Mouse (Mus musculus) myocyte (in vitro differentiated cells): ENCODE measurements around the gene Myh13. TPM values are rescaled to one million over a fixed set of nuclear protein-coding genes. Genes with fewer than 3 reads are reported as not detected.

Experiments
- H3K27me3 ChIP-seq: one replicate; pipeline ENCODE4 v1.6.1; 2011; ENCODE audit not compliant: control insufficient read depth, insufficient read depth, insufficient read length
- H3K36me3 ChIP-seq: one replicate; pipeline ENCODE4 v1.6.1; 2011; ENCODE audit not compliant: control insufficient read depth, insufficient read depth
- H3K4me2 ChIP-seq: one replicate; pipeline ENCODE4 v1.6.1; 2011; ENCODE audit warnings: low read depth, control low read depth
- H3K4me3 ChIP-seq: one replicate; pipeline ENCODE4 v1.5.1; 2011; ENCODE audit warnings: mild to moderate bottlenecking, control low read depth, moderate library complexity
- H3K79me2 ChIP-seq: one replicate; pipeline ENCODE4 v1.6.1; 2011; ENCODE audit not compliant: control insufficient read depth, insufficient read depth
- H3ac ChIP-seq: one replicate; pipeline ENCODE4 v1.6.1; 2011; ENCODE audit not compliant: control insufficient read depth, insufficient read length
- CEBPB ChIP-seq: IDR thresholded peaks from 2 replicates; pipeline ENCODE4 v1.6.1; 2011; ENCODE audit warnings: mild to moderate bottlenecking, moderate library complexity; ENCODE audit not compliant: poor library complexity, insufficient read depth, severe bottlenecking
- E2F4 ChIP-seq: IDR thresholded peaks from one replicate; pipeline ENCODE4 v1.6.1; 2011; ENCODE audit warnings: mild to moderate bottlenecking, control low read depth, moderate library complexity; ENCODE audit not compliant: insufficient read depth
- MAX ChIP-seq: IDR thresholded peaks from one replicate; pipeline ENCODE4 v1.6.1; 2011; ENCODE audit warnings: low read depth, mild to moderate bottlenecking, control low read depth
- MYOD1 ChIP-seq, 3 experiments: IDR thresholded peaks; one replicate each; pipeline ENCODE4 v1.6.1; 2011; ENCODE audit warnings: control low read depth in 2 of 3, low read depth in 2 of 3, mild to moderate bottlenecking in 2 of 3, moderate library complexity in 1 of 3; ENCODE audit not compliant: insufficient read length in 2 of 3, control insufficient read depth in 1 of 3
- MYOG ChIP-seq, 3 experiments: IDR thresholded peaks; one replicate each; pipeline ENCODE4 v1.6.1; 2011; ENCODE audit warnings: control low read depth in 2 of 3, low read depth in 2 of 3, mild to moderate bottlenecking in 2 of 3; ENCODE audit not compliant: insufficient read length in 2 of 3, control insufficient read depth in 1 of 3, insufficient read depth in 1 of 3
- POLR2A ChIP-seq: IDR thresholded peaks from one replicate; pipeline ENCODE4 v1.6.1; 2011; ENCODE audit warnings: low read depth, mild to moderate bottlenecking, control low read depth, moderate library complexity; ENCODE audit not compliant: insufficient read length
- POLR2AphosphoS2 ChIP-seq: IDR thresholded peaks from one replicate; pipeline ENCODE4 v1.6.1; 2011; ENCODE audit warnings: low read depth, control low read depth; ENCODE audit not compliant: insufficient read length
- REST ChIP-seq: IDR thresholded peaks from one replicate; pipeline ENCODE4 v1.6.1; 2011; ENCODE audit warnings: mild to moderate bottlenecking, control low read depth, moderate library complexity; ENCODE audit not compliant: insufficient read depth, insufficient read length
- SRF ChIP-seq: IDR thresholded peaks from one replicate; pipeline ENCODE4 v1.6.1; 2011; ENCODE audit warnings: low read depth; ENCODE audit not compliant: control insufficient read depth, insufficient read length
- TCF12 ChIP-seq: IDR thresholded peaks from one replicate; pipeline ENCODE4 v1.6.1; 2011; ENCODE audit warnings: mild to moderate bottlenecking, control low read depth; ENCODE audit not compliant: poor library complexity, insufficient read depth, severe bottlenecking
- TCF3 ChIP-seq: IDR thresholded peaks from one replicate; pipeline ENCODE4 v1.6.1; 2011; ENCODE audit warnings: low read depth, control low read depth; ENCODE audit not compliant: insufficient read length
- USF1 ChIP-seq: IDR thresholded peaks from one replicate; pipeline ENCODE4 v1.6.1; 2011; ENCODE audit warnings: low read depth, mild to moderate bottlenecking, control low read depth, moderate library complexity
- polyA plus RNA-seq: library from polyadenylated mRNA; unstranded; fragments of >200 nt; fragmentation: generic; extraction: Trizol; gene quantifications from one replicate; pipeline ENCODE4 v1.2.1, GENCODE M21; 2012; ENCODE audit warnings: missing spikeins

Gene Myh13
- polyA plus RNA-seq, 1 experiment: 0.22 TPM

- no peaks in the 10 kb centered on the region for H3K79me2 ChIP-seq
- H3K4me3 ChIP-seq: no peak overlapping the region
- H3ac ChIP-seq: no peak overlapping the region
- H3K4me2 ChIP-seq: no peak overlapping the region
- no peaks in the 10 kb centered on the region for H3K27me3 ChIP-seq
- no peak for TF ChIP-seq SRF
- TF ChIP-seq E2F4: no peak
- no peak for TF ChIP-seq MAX
- TF ChIP-seq POLR2A: no peak
- TF ChIP-seq USF1: no peak
- no peak for TF ChIP-seq POLR2AphosphoS2
- TF ChIP-seq TCF12: no peak
- no peak for TF ChIP-seq MYOD1 (IDR thresholded peaks at IDR 0.05; ENCODE audit: control insufficient read depth in 1 of 3, insufficient read length in 2 of 3, low read depth in 2 of 3)
- TF ChIP-seq MYOG (IDR thresholded peaks at IDR 0.05; ENCODE audit: control insufficient read depth in 1 of 3, insufficient read depth in 1 of 3, insufficient read length in 2 of 3, low read depth in 2 of 3): no peak
- no peak for TF ChIP-seq CEBPB
- no peak for TF ChIP-seq REST
- no peaks in the 10 kb centered on the region for H3K36me3 ChIP-seq
Measured at GRCm38 (mm10) chr11:67358031-67358430, 36.6 kb downstream of the Myh13 start.

DNA sequence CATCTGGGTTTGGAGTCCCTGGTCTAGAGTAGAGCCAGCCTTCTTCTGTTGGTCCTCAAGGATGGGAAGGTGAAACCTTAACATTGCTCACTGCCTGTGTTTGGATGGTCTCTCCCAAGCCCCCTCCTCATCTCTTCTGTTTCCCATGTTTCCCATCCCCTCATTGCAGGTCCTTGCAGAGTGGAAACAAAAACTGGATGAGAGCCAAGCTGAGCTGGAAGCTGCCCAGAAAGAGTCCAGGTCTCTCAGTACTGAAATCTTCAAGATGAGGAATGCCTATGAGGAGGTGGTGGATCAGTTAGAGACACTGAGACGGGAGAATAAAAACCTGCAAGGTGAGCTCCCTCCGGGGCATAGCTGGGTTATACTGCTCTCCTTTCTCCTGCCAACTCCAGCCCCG is 40.8 kb downstream of the Myh13 start:
- no peaks in the 10 kb centered on the region for H3K27me3 ChIP-seq

GRCm38 (mm10) chr11:67364551-67364950 is 43.1 kb downstream of the Myh13 start:
- no peaks in the 10 kb centered on the region for H3K36me3 ChIP-seq
- TF ChIP-seq TCF12 (no peak), REST (no peak), USF1 (no peak), TCF3 (no peak), POLR2A (no peak)
- no peaks in the 10 kb centered on the region for H3K27me3 ChIP-seq
- H3ac ChIP-seq: no peak overlapping the region
- no peak overlapping the region for H3K4me2 ChIP-seq
- no peak overlapping the region for H3K4me3 ChIP-seq
- H3K79me2 ChIP-seq: no peaks in the 10 kb centered on the region

More for the DNA sequence above, 40.8 kb downstream of the Myh13 start:
- no peaks in the 10 kb centered on the region for H3K36me3 ChIP-seq
- H3K4me2 ChIP-seq: no peak overlapping the region
- no peaks in the 10 kb centered on the region for H3K79me2 ChIP-seq
- no peak overlapping the region for H3ac ChIP-seq
- TF ChIP-seq E2F4 (no peak), SRF (no peak), POLR2AphosphoS2 (no peak), MYOG (IDR thresholded peaks at IDR 0.05; ENCODE audit: control insufficient read depth in 1 of 3, insufficient read depth in 1 of 3, insufficient read length in 2 of 3, low read depth in 2 of 3) (no peak), REST (no peak), MYOD1 (IDR thresholded peaks at IDR 0.05; ENCODE audit: control insufficient read depth in 1 of 3, insufficient read length in 2 of 3, low read depth in 2 of 3) (no peak), MAX (no peak), TCF3 (no peak), CEBPB (no peak), POLR2A (no peak), USF1 (no peak), TCF12 (no peak)
- H3K4me3 ChIP-seq: no peak overlapping the region

GRCm38 (mm10) chr11:67364986-67365721 is 43.7 kb downstream of the Myh13 start:
- Histone ChIP-seq H3K27me3 (no peaks in the 10 kb centered on the region), H3K79me2 (no peaks in the 10 kb centered on the region), H3ac (no peak overlapping the region), H3K4me3 (no peak overlapping the region), H3K36me3 (no peaks in the 10 kb centered on the region), H3K4me2 (no peak overlapping the region)
- TF ChIP-seq TCF3: no peak
- TF ChIP-seq POLR2AphosphoS2: no peak
- no peak for TF ChIP-seq CEBPB
- TF ChIP-seq MAX: no peak
- no peak for TF ChIP-seq SRF
- TF ChIP-seq E2F4: no peak
- TF ChIP-seq TCF12: no peak
- TF ChIP-seq MYOG (IDR thresholded peaks at IDR 0.05; ENCODE audit: control insufficient read depth in 1 of 3, insufficient read depth in 1 of 3, insufficient read length in 2 of 3, low read depth in 2 of 3): no peak

DNA sequence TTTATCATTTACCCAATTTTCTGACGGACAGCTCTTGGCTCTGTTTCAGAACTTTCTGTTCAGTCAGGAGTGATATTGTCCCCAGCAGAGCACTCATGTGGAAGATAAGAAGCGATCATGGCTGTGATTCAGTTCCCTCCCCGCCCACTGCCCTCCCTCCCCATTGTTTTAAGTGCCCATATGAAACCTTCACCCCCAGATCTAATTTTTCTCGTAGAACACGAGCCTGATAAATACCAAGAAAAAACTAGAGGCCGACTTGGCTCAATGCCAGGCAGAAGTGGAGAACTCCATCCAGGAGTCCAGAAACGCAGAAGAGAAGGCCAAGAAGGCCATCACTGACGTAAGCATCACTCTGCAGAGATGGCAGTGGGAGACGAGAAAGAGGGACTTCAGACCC is 45.5 kb downstream of the Myh13 start:
- H3K36me3 ChIP-seq: no peaks in the 10 kb centered on the region
- no peaks in the 10 kb centered on the region for H3K27me3 ChIP-seq
- no peak overlapping the region for H3ac ChIP-seq
- H3K4me3 ChIP-seq: no peak overlapping the region
- no peak overlapping the region for H3K4me2 ChIP-seq
- H3K79me2 ChIP-seq: no peaks in the 10 kb centered on the region
- TF ChIP-seq TCF12 (no peak), POLR2A (no peak), TCF3 (no peak), MYOD1 (IDR thresholded peaks at IDR 0.05; ENCODE audit: control insufficient read depth in 1 of 3, insufficient read length in 2 of 3, low read depth in 2 of 3) (no peak), REST (no peak), MAX (no peak), E2F4 (no peak), SRF (no peak), MYOG (IDR thresholded peaks at IDR 0.05; ENCODE audit: control insufficient read depth in 1 of 3, insufficient read depth in 1 of 3, insufficient read length in 2 of 3, low read depth in 2 of 3) (no peak), CEBPB (no peak), POLR2AphosphoS2 (no peak), USF1 (no peak)
